Mouse (Mus musculus) heart, adult 8-10 months (tissue): ENCODE measurements around the gene Tbx3. TPM values are rescaled to one million over a fixed set of nuclear protein-coding genes. Genes with fewer than 3 reads are reported as not detected.

Experiments used
- DNase-seq: peaks from one replicate; pipeline ENCODE4 v3.0.0; 2022; ENCODE audit warnings: low spot score
- total RNA-seq, 4 experiments: library from RNA; stranded (reverse); gene quantifications; 2 replicates each; pipeline ENCODE4 v1.2.4; 2022

Tbx3 gene
- 10 to 100 TPM in 3 of 4 experiments, 1 to 10 TPM in 1; 8.9 to 12.7 (median 10.2) TPM for total RNA-seq

DNA sequence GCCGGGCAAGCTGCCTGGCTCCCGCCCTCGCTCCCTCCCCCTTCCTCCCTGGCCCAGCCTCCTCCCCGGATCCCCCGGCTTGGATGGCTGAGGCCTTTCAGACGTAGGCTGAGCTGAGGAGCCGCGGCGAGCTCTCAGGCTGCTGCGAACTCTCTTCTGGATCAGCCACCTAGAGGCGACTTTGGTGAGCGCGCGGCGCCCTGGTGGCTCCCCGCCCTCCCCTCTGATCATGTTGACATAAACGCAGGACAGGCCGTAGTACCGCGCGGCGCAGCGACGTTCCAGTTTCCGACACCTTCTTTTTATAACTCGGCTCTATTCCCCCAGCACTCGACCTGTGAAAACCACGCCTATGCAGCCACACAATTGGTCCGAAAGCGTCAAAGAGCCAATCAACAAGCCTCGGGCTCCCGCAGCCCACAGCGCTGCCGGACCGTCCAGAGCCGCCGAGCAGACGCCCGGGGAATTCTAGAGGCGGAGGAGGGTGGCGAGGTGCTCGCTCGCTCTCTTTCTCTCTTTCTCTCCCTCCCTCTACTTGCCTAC is at the start of gene Tbx3:
Gene Tbx3 (plus strand): TSS at position 104 of the 543 bp plus-strand sequence.
- peak; percentile 95 for DNase-seq

DNA sequence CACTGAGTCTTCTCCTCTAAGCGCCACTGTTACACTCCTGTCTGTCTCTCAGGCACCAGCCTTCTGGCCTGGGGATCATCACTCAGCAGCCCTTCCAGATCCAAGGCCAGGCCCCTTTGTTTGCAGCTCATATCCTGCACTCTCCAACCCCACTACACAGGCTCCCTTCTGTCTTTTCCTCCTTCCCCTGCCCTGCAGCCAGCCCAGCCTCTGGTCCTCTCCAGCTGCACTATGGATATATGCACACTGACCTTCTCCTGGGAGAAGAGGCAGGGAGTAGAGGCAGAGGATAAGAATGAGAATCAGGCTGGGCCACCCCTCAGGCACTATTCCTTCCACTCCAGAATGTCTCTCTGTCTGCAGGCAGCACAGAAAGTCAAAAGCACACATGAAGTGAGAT is 48.4 kb upstream of the Tbx3 start:
- no peak for DNase-seq

DNA sequence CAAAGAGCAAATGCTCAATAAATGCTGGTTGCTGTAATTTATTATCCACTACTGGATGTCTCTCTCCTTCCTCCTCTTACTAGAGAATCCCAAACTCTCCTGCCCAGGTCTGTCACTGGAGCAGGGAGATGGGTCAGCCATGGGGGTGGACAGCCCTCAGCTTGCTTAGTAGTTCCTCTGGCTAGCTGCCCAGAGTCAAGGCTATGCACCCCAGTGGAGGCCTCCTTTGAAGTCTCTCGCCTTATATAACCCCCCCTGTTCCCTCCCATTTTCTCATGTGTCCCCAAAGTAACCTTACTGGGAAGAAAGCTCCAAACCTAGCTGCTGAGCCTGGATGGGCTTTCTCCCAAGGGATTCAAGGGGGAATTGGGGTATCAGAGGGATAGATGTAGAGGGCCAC is 45.9 kb upstream of the Tbx3 start:
- no peak for DNase-seq

- no peak for DNase-seq
Observed at GRCm38 (mm10) chr5:119625603-119626002, 44.9 kb upstream of the Tbx3 start.

GRCm38 (mm10) chr5:119626154-119626553 is 44.3 kb upstream of the Tbx3 start:
- no peak for DNase-seq

GRCm38 (mm10) chr5:119626662-119627061 is 43.8 kb upstream of the Tbx3 start:
- DNase-seq = no peak

GRCm38 (mm10) chr5:119628100-119628499 is 42.4 kb upstream of the Tbx3 start:
- no peak for DNase-seq

DNA sequence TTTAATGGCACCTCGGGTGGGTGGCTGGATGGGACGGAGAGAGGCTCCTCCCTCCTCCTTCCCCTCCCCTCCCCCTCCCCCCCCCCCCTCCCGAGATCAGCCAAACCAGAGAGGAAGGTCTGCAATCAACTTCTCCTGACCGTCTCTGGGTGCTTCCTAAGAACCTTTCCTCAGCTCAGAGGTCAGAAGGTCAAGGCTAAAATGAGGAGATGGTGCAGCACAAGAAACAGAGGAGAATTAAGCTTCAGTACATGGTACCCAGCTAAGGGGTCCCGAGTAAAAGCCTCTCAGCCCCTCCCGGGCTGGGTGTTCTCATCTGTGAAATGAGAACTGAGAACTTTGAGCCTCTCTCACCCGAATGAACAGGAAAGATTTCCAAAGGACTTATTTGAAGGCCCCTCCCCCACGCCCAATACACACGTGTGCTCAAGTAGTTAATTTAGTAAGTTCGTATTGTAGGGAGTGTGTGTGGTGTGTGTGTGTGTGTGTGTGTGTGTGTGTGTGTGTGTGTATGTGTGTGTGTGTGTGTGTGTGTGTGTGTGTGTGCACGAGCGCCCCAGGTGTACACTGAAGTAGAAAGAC is 41.6 kb upstream of the Tbx3 start:
- DNase-seq = no peak

- DNase-seq = no peak
Observed at GRCm38 (mm10) chr5:119633581-119633980, 36.9 kb upstream of the Tbx3 start.

GRCm38 (mm10) chr5:119634861-119635260 is 35.6 kb upstream of the Tbx3 start:
- DNase-seq = no peak

DNA sequence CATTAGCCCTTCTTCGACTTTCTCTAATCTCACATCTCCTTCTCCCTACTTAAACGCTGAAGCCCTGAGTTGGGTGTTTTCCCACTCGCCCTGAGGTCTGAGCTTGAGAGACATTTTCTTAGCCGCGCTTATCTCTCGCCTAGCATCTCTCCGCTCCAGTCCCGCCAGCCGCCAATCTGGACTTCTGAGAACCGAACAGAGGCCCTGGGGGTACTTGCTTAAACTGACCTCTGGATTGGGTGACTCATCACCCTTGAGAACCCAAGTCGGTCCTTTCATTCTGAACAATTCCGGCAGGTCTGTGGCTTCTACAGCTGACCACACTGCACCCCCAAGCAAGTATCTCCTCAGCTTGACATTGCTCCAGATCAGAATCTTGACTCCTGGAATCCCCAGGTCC is 32.2 kb upstream of the Tbx3 start:
- no peak for DNase-seq

DNA sequence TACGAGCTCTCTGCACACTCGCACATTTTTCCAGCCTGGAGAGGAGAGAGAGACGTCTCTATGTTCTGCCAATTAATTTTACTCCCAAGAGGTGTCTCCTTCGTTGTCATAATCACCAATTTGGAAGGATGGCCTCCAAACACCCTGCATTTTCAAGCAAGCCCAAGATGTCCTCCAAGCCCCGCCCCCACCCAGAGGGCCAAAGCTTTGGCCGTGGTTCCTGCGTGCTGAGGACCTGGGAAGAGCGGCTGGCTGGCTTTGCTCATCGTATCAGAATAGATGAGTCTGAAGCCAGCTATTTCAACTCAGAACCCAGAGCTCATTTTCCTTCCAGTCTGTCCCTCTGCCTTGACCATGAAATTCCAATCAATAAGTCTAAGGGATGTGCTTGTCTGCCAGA is 29.4 kb upstream of the Tbx3 start:
- no peak for DNase-seq

- DNase-seq = no peak
Observed at GRCm38 (mm10) chr5:119641714-119642113, 28.8 kb upstream of the Tbx3 start.

DNA sequence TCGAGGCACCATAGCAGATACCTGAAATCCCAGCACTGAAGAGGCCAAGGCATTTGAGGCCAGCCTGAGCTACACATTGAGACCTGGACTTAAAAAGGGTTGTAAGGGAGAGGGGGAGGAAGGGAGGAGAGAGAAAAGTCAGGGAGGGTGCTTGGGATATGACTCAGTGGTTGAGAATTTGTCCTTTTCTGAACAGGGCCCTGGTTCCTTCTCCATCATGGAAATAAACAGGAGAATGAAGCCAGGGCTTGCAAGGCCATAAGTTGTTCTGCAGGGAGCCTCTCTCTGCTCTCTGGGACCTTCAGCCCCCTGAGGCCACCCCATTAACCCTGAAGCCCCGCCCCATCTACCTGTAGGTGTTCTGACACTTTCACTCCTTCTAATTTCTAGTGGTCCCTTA is 23.5 kb upstream of the Tbx3 start:
- DNase-seq = no peak

GRCm38 (mm10) chr5:119651135-119651965 is 19.1 kb upstream of the Tbx3 start:
- DNase-seq = no peak

DNA sequence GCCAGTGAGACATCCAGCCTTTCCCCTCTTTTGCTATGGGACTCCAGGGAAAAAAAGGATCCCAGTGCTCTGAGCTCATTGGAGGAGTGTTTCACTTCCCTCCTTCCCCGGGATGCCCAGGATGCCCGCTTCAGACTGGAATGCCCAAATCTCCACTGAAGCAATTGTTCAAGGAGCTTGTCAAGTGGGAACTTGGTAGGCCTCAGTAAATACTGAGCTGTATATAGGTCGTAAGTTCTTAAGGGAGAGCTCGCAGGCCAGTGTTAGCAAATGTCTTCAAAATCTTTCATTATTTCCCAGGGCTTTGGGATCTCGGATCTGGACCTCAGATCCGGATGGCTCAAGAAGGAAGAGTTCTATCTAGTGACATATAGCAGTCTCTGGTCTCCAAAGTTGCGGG is 14.1 kb upstream of the Tbx3 start:
- DNase-seq = no peak

GRCm38 (mm10) chr5:119656856-119657255 is 13.6 kb upstream of the Tbx3 start:
- no peak for DNase-seq

DNA sequence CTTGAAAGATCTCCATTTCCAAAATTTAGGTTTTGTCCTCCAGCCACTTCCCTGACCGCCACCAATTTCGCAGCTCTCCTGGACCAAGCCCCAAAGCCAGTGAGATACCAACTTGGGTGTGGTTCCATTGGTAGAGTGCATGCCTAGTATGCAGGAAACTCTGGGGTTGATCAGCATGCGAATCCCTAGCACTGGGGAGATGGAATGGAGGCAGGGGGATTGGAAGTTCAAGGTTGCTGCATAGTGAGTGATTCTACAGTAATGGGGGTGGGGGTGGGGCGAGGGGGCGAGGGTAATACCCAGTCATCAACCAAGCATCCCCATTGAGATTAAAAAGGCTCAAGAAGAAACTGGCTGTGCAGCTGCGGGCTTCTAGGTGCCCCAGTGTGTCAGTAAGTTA is 13.1 kb upstream of the Tbx3 start:
- DNase-seq = no peak

- DNase-seq = no peak
Observed at GRCm38 (mm10) chr5:119657804-119658203, 12.7 kb upstream of the Tbx3 start.

GRCm38 (mm10) chr5:119658396-119658795 is 12.1 kb upstream of the Tbx3 start:
- no peak for DNase-seq

DNA sequence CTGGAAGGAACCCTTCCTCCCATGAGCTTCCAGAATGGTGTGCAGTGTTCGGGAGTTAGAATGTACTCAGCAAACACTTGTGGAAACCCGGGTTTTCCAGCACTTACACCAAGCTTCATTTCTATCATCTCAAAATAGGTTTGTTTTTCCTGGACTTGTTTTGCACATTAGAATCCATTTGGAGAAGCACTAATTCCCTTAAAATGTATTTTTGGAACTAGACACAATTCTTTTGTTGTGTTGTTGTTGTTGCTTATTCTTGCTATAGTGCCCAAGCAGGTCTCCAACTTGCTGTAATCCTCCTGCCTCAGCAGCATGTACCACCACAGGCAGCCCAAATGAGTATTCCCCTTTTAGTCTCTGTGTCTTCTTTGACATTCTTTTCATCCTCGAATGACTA is 11.4 kb upstream of the Tbx3 start:
- no peak for DNase-seq

GRCm38 (mm10) chr5:119660526-119661410 is 9.7 kb upstream of the Tbx3 start:
- no peak for DNase-seq
